Mouse (Mus musculus) adrenal gland, adult 2 months (tissue): Measurements from ENCODE around the gene Eda. TPM values are rescaled to one million over a fixed set of nuclear protein-coding genes. Genes with fewer than 3 reads are reported as not detected.
"Not testable (repeated sequence)": the region's sequence is repeated elsewhere in the genome, so short reads cannot be mapped to it uniquely, and the experiment has no call there.

ENCODE experiments used
- DNase-seq: peaks from one replicate; pipeline ENCODE4 v3.0.0; 2021
- microRNA-seq, 2 experiments: library from miRNA; unstranded; fragments of <30 nt; microRNA quantifications; one replicate each; pipeline ENCODE4 v1.2.0; 2021
- polyA plus RNA-seq: library from polyadenylated mRNA; depleted of rRNA; stranded (reverse); fragments of >200 nt; gene quantifications from 2 replicates; pipeline ENCODE4 v1.2.3, GENCODE M21; 2012; rRNA removed
- total RNA-seq, 2 experiments: library from RNA; stranded (reverse); gene quantifications; 2 replicates each; pipeline ENCODE4 v1.2.3; 2021

The Eda gene
- total and polyA plus RNA-seq, 3 experiments = 3.1 to 10.0 (median 8.2) TPM

- DNase-seq = no peak
These were observed 433.8 kb downstream of the Eda start for GRCm38 (mm10) chrX:100409245-100409644.

GRCm38 (mm10) chrX:100428693-100429092 is 453.3 kb downstream of the Eda start, which contains the start of gene Otud6a:
Gene Otud6a (plus strand): TSS chrX:100429013.
- no peak for DNase-seq

- no peak for DNase-seq
These were observed 456.9 kb downstream of the Eda start for GRCm38 (mm10) chrX:100432311-100432710.

DNA sequence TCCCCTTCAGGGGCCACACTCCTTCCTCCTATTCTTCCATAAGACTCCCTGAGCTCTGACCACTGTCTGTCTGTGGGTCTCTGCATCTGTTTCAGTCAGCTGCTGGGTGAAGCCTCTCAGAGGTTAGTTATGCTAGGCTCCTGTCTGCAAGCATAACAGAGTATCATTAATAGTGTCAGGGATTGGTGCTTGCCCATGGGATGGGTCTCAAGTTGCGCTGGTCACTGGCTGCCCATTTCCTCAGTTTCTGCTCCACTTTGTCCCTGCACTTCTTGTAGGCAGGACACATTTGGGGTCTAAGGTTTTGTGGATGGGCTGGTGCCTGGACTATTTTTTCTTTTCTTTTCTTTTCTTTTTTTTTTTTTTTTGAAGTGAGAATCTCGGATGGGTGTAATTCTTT is 467.2 kb downstream of the Eda start, which contains the start of gene Awat2:
Gene Awat2 (minus strand): TSS at position 101 of the 400 bp plus-strand sequence.
- not testable (repeated sequence) for DNase-seq

DNA sequence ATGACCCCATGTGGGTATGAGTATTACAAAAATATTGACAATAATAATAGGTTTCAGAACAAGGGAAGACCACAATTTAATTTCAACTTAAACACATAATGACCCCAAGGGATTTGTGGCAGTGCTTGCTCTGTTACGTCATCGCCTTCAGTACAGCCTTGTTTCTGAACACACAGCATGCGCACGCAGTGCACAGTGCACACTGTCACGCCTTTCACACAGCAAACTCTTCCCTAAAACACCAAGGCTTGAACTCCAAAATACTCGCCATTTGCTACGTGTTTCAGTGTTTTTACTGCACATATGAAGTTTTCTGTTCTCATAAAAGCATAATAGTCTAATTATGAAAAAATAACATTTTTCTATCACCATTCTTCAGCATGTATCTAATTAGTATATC is 468.1 kb downstream of the Eda start:
- no peak for DNase-seq

Small RNAs within 50 kb of the gene (microRNA-seq; reads per million reads assigned to microRNA genes)
- 2,722 to 3,296 reads per million in 2 experiments for gene Mir676

Other genes starting within 250 kb of the Eda start
- gene Tmem28, start 154.6 kb upstream of the Eda start, total RNA-seq = 1 to 10 TPM; 3.9 TPM
- 2.3 and 3.2 TPM in 2 replicates for gene Tmem28, start 154.6 kb upstream of the Eda start, polyA plus RNA-seq